Comparison of ENCODE assay signal across 26 mouse cellular contexts in genomic region chr9:10368971-10369370, GRCm38 (mm10).
"Had no signal": no experiment of that assay in that cellular context is flagged by ENCODE, and none has a peak within 500 bp of the region (broad histone marks: within the 10 kb centered on the region; RNA-seq: fewer than 3 reads in every experiment).

No protein-coding gene starts in this region.

- H3K4me3 ChIP-seq: gastrocnemius, adult 2 months; heart, embryonic 10.5 days; heart, embryonic 12.5 days; hindbrain, embryonic 10.5 days; hindbrain, embryonic 12.5 days; intestine, embryonic 15.5 days; layer of hippocampus, adult 2 months; left cerebral cortex, adult 2 months; limb, embryonic 13.5 days; limb, embryonic 15.5 days; liver, embryonic 12.5 days had no signal

- ATAC-seq: hindbrain, embryonic 16.5 days; inflammation-experienced regulatory T-cells, adult 6 months; intestine, embryonic 15.5 days; intestine, postnatal 0 days; liver, embryonic 12.5 days had no signal

- H3K9ac ChIP-seq: heart, embryonic 12.5 days; hindbrain, embryonic 12.5 days; hindbrain, embryonic 14.5 days; intestine, embryonic 15.5 days; limb, embryonic 13.5 days; limb, embryonic 15.5 days; liver, embryonic 12.5 days had no signal

- H3K27ac ChIP-seq: gastrocnemius, adult 2 months; heart, embryonic 10.5 days; hindbrain, embryonic 10.5 days; hindbrain, embryonic 12.5 days; hindbrain, embryonic 14.5 days; intestine, embryonic 15.5 days; kidney, postnatal 0 days; layer of hippocampus, adult 2 months; left cerebral cortex, adult 2 months; limb, embryonic 13.5 days; limb, embryonic 15.5 days; liver, embryonic 12.5 days had no signal

- H3K4me1 ChIP-seq: heart, embryonic 10.5 days; heart, embryonic 12.5 days; hindbrain, embryonic 12.5 days; intestine, embryonic 15.5 days; limb, embryonic 13.5 days; limb, embryonic 15.5 days; liver, embryonic 12.5 days had no signal

- H3K36me3 ChIP-seq: heart, embryonic 10.5 days; heart, embryonic 12.5 days; hindbrain, embryonic 10.5 days; hindbrain, embryonic 12.5 days; intestine, embryonic 15.5 days; limb, embryonic 13.5 days; limb, embryonic 15.5 days; liver, embryonic 12.5 days had no signal

- H3K4me2 ChIP-seq: heart, embryonic 12.5 days; hindbrain, embryonic 12.5 days; hindbrain, embryonic 14.5 days; intestine, embryonic 15.5 days; limb, embryonic 13.5 days; limb, embryonic 15.5 days; liver, embryonic 12.5 days had no signal

- H3K9me3 ChIP-seq: heart, embryonic 10.5 days; heart, embryonic 12.5 days; hindbrain, embryonic 10.5 days; hindbrain, embryonic 12.5 days; intestine, embryonic 15.5 days; limb, embryonic 13.5 days; limb, embryonic 15.5 days; liver, embryonic 12.5 days had no signal

- H3K27me3 ChIP-seq: heart, embryonic 12.5 days; hindbrain, embryonic 12.5 days; intestine, embryonic 15.5 days; limb, embryonic 13.5 days; limb, embryonic 15.5 days; liver, embryonic 12.5 days had no signal

- DNase-seq: gastrocnemius, adult 2 months; gastrocnemius, postnatal 10 days; gastrocnemius, postnatal 25 days; heart, adult 18-20 months; heart, postnatal 10 days; heart, postnatal 4 days; kidney, adult 18-20 months; kidney, adult 9 months; kidney, postnatal 25 days; kidney, postnatal 4 days; left cerebral cortex, postnatal 4 days had no signal
